Mouse (Mus musculus): Measurements from ENCODE around the gene Gm14137.

DNA sequence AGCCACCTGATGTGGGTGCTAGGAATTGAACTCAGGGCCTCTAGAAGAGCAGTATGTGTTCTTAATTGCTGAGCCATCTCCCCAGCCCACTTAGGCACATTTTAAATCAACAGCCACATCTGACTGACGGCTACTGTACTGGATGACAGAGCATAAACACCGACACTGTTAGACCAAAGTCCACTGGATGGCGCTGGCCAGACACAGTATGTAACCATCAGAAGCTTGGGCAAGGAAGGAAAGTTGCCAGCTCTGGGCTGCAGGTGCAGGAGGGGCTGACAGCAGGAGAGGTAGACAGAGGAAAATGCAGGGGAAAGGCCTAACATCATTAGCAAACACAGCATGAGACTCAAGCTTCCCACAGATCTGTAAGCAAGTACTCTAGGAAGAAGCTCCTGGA is 2.5 kb downstream of the Gm14137 start:
- no peak for TF ChIP-seq CTCF (IDR thresholded peaks at IDR 0.05; ENCODE audit: borderline replicate concordance, insufficient read depth, low read depth, low read length)
- TF ChIP-seq POLR2A (IDR thresholded peaks at IDR 0.05; ENCODE audit: borderline replicate concordance, insufficient read depth, low read length): no peak
